Mouse (Mus musculus) adrenal gland (tissue): ENCODE measurements around the gene Dnajb5.

ENCODE experiments used
- intact Hi-C: fragments of 180-260 bp; cut with DNase I; formaldehyde crosslinking; loops from one replicate; pipeline ENCODE4 v1.15.1; 2025

Dnajb5 gene

GRCm38 (mm10) chr4:42943341-42943740 lies 6.3 kb upstream of the Dnajb5 start:
- intact Hi-C loops, result loop anchor here (5.0 kb wide), 1 partner anchor 51 kb away; no protein-coding TSS in a partner anchor

GRCm38 (mm10) chr4:42944185-42944584 lies 5.4 kb upstream of the Dnajb5 start:
- intact Hi-C loops, result loop anchor here (5.0 kb wide), 1 partner anchor 52 kb away; no protein-coding TSS in a partner anchor

- intact Hi-C loops, result loop anchor here (5.0 kb wide), 1 partner anchor 68 kb away; no protein-coding TSS in a partner anchor
Measured at GRCm38 (mm10) chr4:42945043-42945442, 4.6 kb upstream of the Dnajb5 start.

- intact Hi-C loops, result loop anchor here (5.0 kb wide), 1 partner anchor 68 kb away; no protein-coding TSS in a partner anchor
Measured at GRCm38 (mm10) chr4:42945445-42945844, 4.2 kb upstream of the Dnajb5 start.

GRCm38 (mm10) chr4:42945952-42946351 lies 3.7 kb upstream of the Dnajb5 start:
- intact Hi-C loops, result loop anchor here (5.0 kb wide), 1 partner anchor 69 kb away; no protein-coding TSS in a partner anchor

GRCm38 (mm10) chr4:42946733-42947290 lies 2.8 kb upstream of the Dnajb5 start:
- intact Hi-C loops, result loop anchor here (5.0 kb wide), 1 partner anchor 70 kb away; no protein-coding TSS in a partner anchor

GRCm38 (mm10) chr4:42948527-42948926 lies 1.1 kb upstream of the Dnajb5 start:
- intact Hi-C loops, result loop anchor here (5.0 kb wide), 1 partner anchor 71 kb away; no protein-coding TSS in a partner anchor

GRCm38 (mm10) chr4:42949051-42949675 lies 451 bp upstream of the Dnajb5 start:
- intact Hi-C loops, result loop anchor here (5.0 kb wide), 1 partner anchor 72 kb away; no protein-coding TSS in a partner anchor

GRCm38 (mm10) chr4:42950065-42950558 lies 498 bp downstream of the Dnajb5 start:
- intact Hi-C loops, result no loop called here

GRCm38 (mm10) chr4:42951206-42952195 lies 1.9 kb downstream of the Dnajb5 start:
- intact Hi-C loops, result no loop called here

- intact Hi-C loops, result no loop called here
Measured at GRCm38 (mm10) chr4:42952563-42952962, 2.9 kb downstream of the Dnajb5 start.

GRCm38 (mm10) chr4:42953435-42954094 lies 4.0 kb downstream of the Dnajb5 start:
- intact Hi-C loops, result no loop called here

- intact Hi-C loops, result no loop called here
Measured at GRCm38 (mm10) chr4:42954297-42954696, 4.7 kb downstream of the Dnajb5 start.

- intact Hi-C loops, result no loop called here
Measured at GRCm38 (mm10) chr4:42955200-42955599, 5.6 kb downstream of the Dnajb5 start.

- intact Hi-C loops, result no loop called here
Measured at GRCm38 (mm10) chr4:42956581-42956980, 7.0 kb downstream of the Dnajb5 start.

- intact Hi-C loops, result no loop called here
Measured at GRCm38 (mm10) chr4:42957306-42957705, 7.7 kb downstream of the Dnajb5 start.

GRCm38 (mm10) chr4:42957979-42958378 lies 8.4 kb downstream of the Dnajb5 start:
- intact Hi-C loops, result no loop called here

GRCm38 (mm10) chr4:42958942-42959341 lies 9.3 kb downstream of the Dnajb5 start:
- intact Hi-C loops, result no loop called here

- intact Hi-C loops, result no loop called here
Measured at GRCm38 (mm10) chr4:42959382-42959781, 9.8 kb downstream of the Dnajb5 start.

- intact Hi-C loops, result loop anchor here (5.0 kb wide), 1 partner anchor 84 kb away; no protein-coding TSS in a partner anchor
Measured at GRCm38 (mm10) chr4:42961592-42961991, 12.0 kb downstream of the Dnajb5 start.
